Mouse (Mus musculus): ENCODE measurements around the gene Cdh4.

DNA sequence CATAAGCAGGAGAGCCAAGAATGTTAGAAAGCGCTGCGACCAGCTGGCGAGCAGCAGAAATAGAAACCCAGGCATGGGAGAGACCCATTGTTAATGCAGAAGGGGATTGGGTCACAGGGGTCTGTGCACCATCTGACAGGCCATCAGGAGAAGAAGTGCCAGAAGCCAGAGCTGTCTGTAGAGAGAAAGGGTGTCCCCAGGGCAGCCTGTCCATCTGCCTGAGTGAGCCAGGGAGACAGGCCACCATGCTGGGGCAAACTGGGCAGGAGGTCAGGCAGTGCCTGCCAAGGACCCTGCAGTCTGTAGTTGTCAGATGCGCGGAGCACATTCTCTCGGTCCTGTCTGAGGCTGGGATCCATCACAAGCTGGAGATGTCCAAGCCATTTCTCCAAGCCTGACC is 386.7 kb downstream of the Cdh4 start:
- TF ChIP-seq POU5F1 (IDR thresholded peaks at IDR 0.05; ENCODE audit: borderline replicate concordance, low read length) = no peak
- TF ChIP-seq CTCF (conservative IDR thresholded peaks at IDR 0.05; ENCODE audit: low read length) = no peak

All from E14TG2a.4 (cell line).